Mouse (Mus musculus) MEL (cell line): ENCODE measurements at regions not wholly inside any gene's neighbourhood (a gene's known extent, or its start where the extent isn't known, plus 50 kb on each side); places are given as distances from the start of the nearest gene placed in this dataset.

Experiments used
- DNase-seq: peaks from one replicate; pipeline ENCODE4 v3.0.0; 2011; ENCODE audit warnings: low read depth, low spot score
- H3K27ac ChIP-seq: 2 replicates; pipeline ENCODE4 v1.5.1; 2012; ENCODE audit warnings: low read depth, mild to moderate bottlenecking, control low read depth, low read length, moderate library complexity; ENCODE audit not compliant: control insufficient read depth
- H3K27me3 ChIP-seq, 2 experiments: fragments of 150-350 bp in 1 of 2; sonication (generic) in 1 of 2; 2 replicates each; pipeline ENCODE4 v1.6.1; 2012; ENCODE audit warnings: low read length in 2 of 2, mild to moderate bottlenecking in 2 of 2, improper control_type of control experiment in 1 of 2, moderate library complexity in 1 of 2; ENCODE audit not compliant: insufficient read depth in 2 of 2, control insufficient read depth in 1 of 2
- H3K36me3 ChIP-seq, 2 experiments: 2 replicates each; pipeline ENCODE4 v1.6.1; 2012 to 2014; ENCODE audit warnings: low read length in 2 of 2, improper control_type of control experiment in 1 of 2, inconsistent platforms in 1 of 2, mild to moderate bottlenecking in 1 of 2; ENCODE audit not compliant: insufficient read depth in 2 of 2, control insufficient read depth in 1 of 2
- H3K4me1 ChIP-seq, 2 experiments: fragments of 150-350 bp in 1 of 2; sonication (generic) in 1 of 2; 2 replicates each; pipeline ENCODE4 v1.6.1; 2012; ENCODE audit warnings: low read length in 2 of 2, improper control_type of control experiment in 1 of 2, mild to moderate bottlenecking in 1 of 2; ENCODE audit not compliant: insufficient read depth in 2 of 2, control insufficient read depth in 1 of 2
- H3K4me3 ChIP-seq, 2 experiments: fragments of 150-350 bp in 1 of 2; sonication (generic) in 1 of 2; 2 replicates each; pipeline ENCODE4 v1.5.1; 2012; ENCODE audit warnings: low read depth in 2 of 2, low read length in 2 of 2, mild to moderate bottlenecking in 2 of 2, moderate library complexity in 2 of 2, control low read depth in 1 of 2, improper control_type of control experiment in 1 of 2; ENCODE audit not compliant: control insufficient read depth in 1 of 2, insufficient read depth in 1 of 2
- H3K79me2 ChIP-seq: 2 replicates; pipeline ENCODE4 v1.6.1; 2012; ENCODE audit warnings: mild to moderate bottlenecking, low read length, moderate library complexity; ENCODE audit not compliant: control insufficient read depth, poor library complexity, insufficient read depth
- H3K9ac ChIP-seq: 2 replicates; pipeline ENCODE4 v1.6.1; 2012; ENCODE audit warnings: low read depth, mild to moderate bottlenecking, control low read depth, low read length, moderate library complexity; ENCODE audit not compliant: control insufficient read depth, poor library complexity, severe bottlenecking
- H3K9me3 ChIP-seq: fragments of 150-350 bp; sonication (generic); replicated peaks from 2 replicates; pipeline ENCODE4 v1.6.1; 2012; ENCODE audit warnings: mild to moderate bottlenecking, low read length, improper control_type of control experiment, moderate library complexity; ENCODE audit not compliant: insufficient read depth
- BHLHE40 ChIP-seq: IDR thresholded peaks from 2 replicates; pipeline ENCODE4 v1.6.1; 2012; ENCODE audit warnings: low read depth, mild to moderate bottlenecking, inconsistent platforms, low read length, improper control_type of control experiment, borderline replicate concordance
- CHD2 ChIP-seq: IDR thresholded peaks from 2 replicates; pipeline ENCODE4 v1.6.1; 2011; ENCODE audit warnings: low read length, improper control_type of control experiment
- E2F4 ChIP-seq: IDR thresholded peaks from 2 replicates; pipeline ENCODE4 v1.6.1; 2011; ENCODE audit warnings: low read depth, low read length, improper control_type of control experiment, borderline replicate concordance
- EP300 ChIP-seq, 2 experiments: IDR thresholded peaks; 2 replicates each; pipeline ENCODE4 v1.6.1; 2011; ENCODE audit warnings: improper control_type of control experiment in 2 of 2, low read length in 2 of 2, low read depth in 1 of 2, mild to moderate bottlenecking in 1 of 2
- GABPA ChIP-seq: IDR thresholded peaks from 2 replicates; pipeline ENCODE4 v1.6.1; 2012; ENCODE audit warnings: low read depth, mild to moderate bottlenecking, inconsistent platforms, low read length, improper control_type of control experiment, moderate library complexity
- GATA1 ChIP-seq: IDR thresholded peaks from 2 replicates; pipeline ENCODE4 v1.6.1; 2011; ENCODE audit warnings: low read depth, low read length, improper control_type of control experiment
- JUND ChIP-seq: IDR thresholded peaks from 2 replicates; pipeline ENCODE4 v1.6.1; 2011; ENCODE audit warnings: low read depth, mild to moderate bottlenecking, improper control_type of control experiment, low read length
- MAZ ChIP-seq: IDR thresholded peaks from 2 replicates; pipeline ENCODE4 v1.6.1; 2012; ENCODE audit warnings: low read depth, mild to moderate bottlenecking, inconsistent platforms, low read length, improper control_type of control experiment
- MEF2A ChIP-seq: IDR thresholded peaks from 2 replicates; pipeline ENCODE4 v1.6.1; 2014; ENCODE audit warnings: low read depth, mild to moderate bottlenecking, inconsistent platforms, low read length, improper control_type of control experiment; ENCODE audit not compliant: poor library complexity, insufficient replicate concordance, severe bottlenecking; ENCODE audit errors: extremely low read depth
- MXI1 ChIP-seq: IDR thresholded peaks from 2 replicates; pipeline ENCODE4 v1.6.1; 2011; ENCODE audit warnings: mild to moderate bottlenecking, low read depth, low read length, improper control_type of control experiment
- MYC ChIP-seq: IDR thresholded peaks from 2 replicates; pipeline ENCODE4 v1.6.1; 2011; ENCODE audit warnings: low read depth, mild to moderate bottlenecking, low read length, improper control_type of control experiment, moderate library complexity
- NELFE ChIP-seq: IDR thresholded peaks from 2 replicates; pipeline ENCODE4 v1.6.1; 2011; ENCODE audit warnings: low read depth, low read length, improper control_type of control experiment
- NRF1 ChIP-seq: IDR thresholded peaks from 2 replicates; pipeline ENCODE4 v1.6.1; 2014; ENCODE audit warnings: low read depth, mild to moderate bottlenecking, inconsistent platforms, low read length, improper control_type of control experiment, moderate library complexity; ENCODE audit not compliant: poor library complexity, insufficient read depth, severe bottlenecking
- POLR2A ChIP-seq, 2 experiments: IDR thresholded peaks; 2 replicates each; pipeline ENCODE4 v1.6.1; 2011 to 2012; ENCODE audit warnings: low read length in 2 of 2, mild to moderate bottlenecking in 2 of 2, control low read depth in 1 of 2, improper control_type of control experiment in 1 of 2, low read depth in 1 of 2, moderate library complexity in 1 of 2; ENCODE audit not compliant: control insufficient read depth in 1 of 2, insufficient read depth in 1 of 2, poor library complexity in 1 of 2
- POLR2AphosphoS5 ChIP-seq: IDR thresholded peaks from 2 replicates; pipeline ENCODE4 v1.6.1; 2012; ENCODE audit warnings: low read depth, borderline replicate concordance, mild to moderate bottlenecking, inconsistent platforms, low read length, moderate library complexity, mixed read lengths
- SMC3 ChIP-seq: IDR thresholded peaks from 2 replicates; pipeline ENCODE4 v1.6.1; 2011; ENCODE audit warnings: low read depth, low read length, improper control_type of control experiment
- USF1 ChIP-seq: IDR thresholded peaks from 2 replicates; pipeline ENCODE4 v1.6.1; 2014; ENCODE audit warnings: low read depth, mild to moderate bottlenecking, inconsistent platforms, low read length, improper control_type of control experiment, moderate library complexity
- USF2 ChIP-seq, 2 experiments: IDR thresholded peaks; 2 replicates each; pipeline ENCODE4 v1.6.1; 2011 to 2012; ENCODE audit warnings: improper control_type of control experiment in 2 of 2, low read length in 2 of 2, borderline replicate concordance in 1 of 2, inconsistent platforms in 1 of 2, low read depth in 1 of 2, mild to moderate bottlenecking in 1 of 2; ENCODE audit not compliant: insufficient read depth in 1 of 2
- ZKSCAN1 ChIP-seq: IDR thresholded peaks from 2 replicates; pipeline ENCODE4 v1.6.1; 2012; ENCODE audit warnings: low read depth, mild to moderate bottlenecking, inconsistent platforms, low read length, improper control_type of control experiment, moderate library complexity
- ZNF384 ChIP-seq: IDR thresholded peaks from 2 replicates; pipeline ENCODE4 v1.6.1; 2012; ENCODE audit warnings: low read depth, mild to moderate bottlenecking, inconsistent platforms, low read length, improper control_type of control experiment

DNA sequence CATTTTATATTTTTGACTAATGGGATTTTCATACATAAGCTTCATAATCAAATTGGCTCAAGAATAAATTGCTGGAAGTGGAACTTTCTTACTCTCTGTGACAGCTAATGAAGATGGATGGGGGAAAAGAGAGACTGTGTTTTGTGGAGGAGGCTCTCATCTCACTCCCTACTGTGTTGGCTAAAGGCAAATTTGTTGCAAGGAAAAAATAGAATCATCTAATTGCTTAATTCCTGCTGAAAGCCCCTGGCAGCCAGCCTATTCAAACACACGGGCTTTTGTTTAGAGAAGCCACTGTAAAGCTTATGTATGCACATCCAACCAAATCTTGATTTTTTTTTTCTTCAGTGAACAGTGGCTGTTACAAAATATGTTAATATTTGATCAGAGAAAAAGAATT, 190.8 kb downstream of the Arl6ip6 start:
- DNase-seq: no peak
- no peak overlapping the region for H3K9ac ChIP-seq
- H3K9me3 ChIP-seq: no peaks in the 10 kb centered on the region

DNA sequence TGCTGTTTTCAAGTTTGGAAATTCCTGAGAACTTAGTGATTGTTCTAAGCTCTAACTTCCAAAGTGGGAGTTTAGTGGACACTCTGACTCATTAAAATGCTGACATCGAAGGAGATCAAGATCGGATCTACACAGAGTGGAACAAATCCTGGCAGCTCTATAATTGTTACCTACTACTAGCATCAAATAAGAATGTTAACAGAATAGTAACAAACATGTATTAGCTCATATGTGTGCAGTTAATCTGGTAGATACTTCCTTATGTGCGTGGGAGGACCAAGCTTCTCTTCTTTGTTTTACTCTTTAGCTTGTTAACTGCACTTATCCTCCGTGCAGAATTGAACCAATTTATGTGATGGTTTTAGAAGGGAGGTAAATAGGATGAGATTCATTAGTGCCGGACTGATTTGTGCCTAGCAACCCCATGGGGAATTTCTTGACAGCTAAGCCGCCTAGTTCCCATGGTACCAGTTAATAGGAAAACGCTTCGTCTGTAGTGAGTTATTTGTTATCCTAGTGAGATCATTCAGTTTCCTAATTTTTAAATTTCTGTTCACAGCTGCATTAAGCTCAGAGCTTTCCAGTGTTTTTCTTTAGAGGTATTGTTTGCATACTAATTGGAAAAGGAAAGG, 193.1 kb downstream of the Arl6ip6 start:
- H3K9me3 ChIP-seq: no peaks in the 10 kb centered on the region
- H3K4me1 ChIP-seq: no peaks in the 10 kb centered on the region
- DNase-seq: no peak
- no peaks in the 10 kb centered on the region for H3K36me3 ChIP-seq
- H3K27me3 ChIP-seq: no peaks in the 10 kb centered on the region
- TF ChIP-seq MYC (no peak), GABPA (no peak), USF1 (no peak), SMC3 (no peak), NELFE (no peak), POLR2AphosphoS5 (no peak), NRF1 (no peak), MEF2A (no peak), USF2 (IDR thresholded peaks at IDR 0.05; ENCODE audit: borderline replicate concordance in 1 of 2, insufficient read depth in 1 of 2, low read depth in 1 of 2, low read length in 2 of 2) (no peak), E2F4 (no peak), MXI1 (no peak), ZNF384 (no peak), GATA1 (no peak), CHD2 (no peak), POLR2A (IDR thresholded peaks at IDR 0.05; ENCODE audit: control insufficient read depth in 1 of 2, insufficient read depth in 1 of 2, low read depth in 1 of 2, low read length in 2 of 2, poor library complexity in 1 of 2) (no peak), JUND (no peak), MAZ (no peak), ZKSCAN1 (no peak), EP300 (IDR thresholded peaks at IDR 0.05; ENCODE audit: low read depth in 1 of 2, low read length in 2 of 2) (no peak)
- H3K4me3 ChIP-seq: no peak overlapping the region
- no peak overlapping the region for H3K27ac ChIP-seq
- H3K79me2 ChIP-seq: no peaks in the 10 kb centered on the region
- H3K9ac ChIP-seq: no peak overlapping the region

More for the DNA sequence above, 190.8 kb downstream of the Arl6ip6 start:
- H3K4me3 ChIP-seq: no peak overlapping the region
- no peaks in the 10 kb centered on the region for H3K36me3 ChIP-seq
- H3K27ac ChIP-seq: no peak overlapping the region
- no peaks in the 10 kb centered on the region for H3K79me2 ChIP-seq
- no peak for TF ChIP-seq EP300 (IDR thresholded peaks at IDR 0.05; ENCODE audit: low read depth in 1 of 2, low read length in 2 of 2)
- no peak for TF ChIP-seq NELFE
- no peak for TF ChIP-seq ZKSCAN1
- no peak for TF ChIP-seq JUND
- TF ChIP-seq MXI1: no peak
- TF ChIP-seq USF2 (IDR thresholded peaks at IDR 0.05; ENCODE audit: borderline replicate concordance in 1 of 2, insufficient read depth in 1 of 2, low read depth in 1 of 2, low read length in 2 of 2): no peak
- TF ChIP-seq BHLHE40: no peak
- no peaks in the 10 kb centered on the region for H3K27me3 ChIP-seq
- H3K4me1 ChIP-seq: no peaks in the 10 kb centered on the region
